Mouse (Mus musculus) central nervous system, embryonic 14 days (tissue): ENCODE results near the gene Rap2c. TPM values are rescaled to one million over a fixed set of nuclear protein-coding genes. Genes with fewer than 3 reads are reported as not detected.

Experiments
- polyA plus RNA-seq: library from polyadenylated mRNA; depleted of rRNA; stranded (reverse); fragments of >200 nt; gene quantifications from 2 replicates; pipeline ENCODE4 v1.2.3, GENCODE M21; 2012; rRNA removed

Rap2c gene
- polyA plus RNA-seq: 24.8 and 26.0 TPM in 2 replicates

DNA sequence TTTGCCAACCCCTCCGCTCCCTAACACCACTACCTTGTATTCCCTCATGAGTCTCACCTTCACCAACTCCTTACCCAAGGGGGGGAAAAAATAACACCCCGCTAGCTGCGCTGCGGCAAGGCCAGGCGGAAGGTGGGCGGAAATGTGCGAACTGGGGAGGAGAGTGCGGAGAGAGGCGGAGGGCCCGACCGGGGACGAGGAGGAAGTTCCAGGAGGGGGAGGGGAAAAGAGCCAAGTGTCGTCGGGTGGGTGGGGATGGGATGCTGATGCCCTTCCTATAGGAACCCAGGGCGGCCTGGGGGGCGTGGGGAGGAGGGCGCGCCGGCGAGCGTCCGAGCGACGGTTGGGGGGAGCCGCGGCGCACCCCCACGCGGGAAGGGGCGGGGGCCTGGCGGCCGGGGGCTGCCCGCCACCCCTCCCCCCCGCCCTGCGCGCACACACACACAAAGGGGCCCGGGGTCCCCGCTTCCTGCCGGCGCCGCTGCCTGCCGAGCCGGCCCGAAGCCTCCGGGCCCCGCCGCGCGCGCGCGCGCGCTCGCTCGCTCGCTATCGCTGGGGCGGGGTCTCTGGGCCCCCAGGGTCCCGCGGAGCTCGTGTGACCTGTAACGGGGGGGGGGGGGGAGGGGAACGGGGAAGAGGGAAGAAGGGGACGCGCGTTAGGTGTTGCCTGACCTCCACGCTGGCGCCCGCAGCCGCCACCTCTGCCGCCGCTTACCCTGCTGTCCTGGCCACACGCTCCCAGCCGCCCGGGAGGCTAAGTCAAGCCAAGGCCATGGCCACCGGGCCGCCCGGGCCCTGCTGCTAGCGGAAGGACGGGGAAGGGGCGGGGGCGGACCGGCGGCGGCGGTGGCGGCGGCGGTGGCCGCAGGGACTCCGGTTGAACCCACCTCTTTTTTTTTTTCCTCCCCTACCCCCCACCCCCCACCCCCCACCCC lies at the start of gene Rap2c:
Rap2c (minus strand) TSS at position 168 of the 935 bp plus-strand sequence.

Other genes with a start within 250 kb of the Rap2c start
- 1.8 and 9.9 TPM in 2 replicates for gene Stk26, start 177.0 kb downstream of the Rap2c start, polyA plus RNA-seq
- 0.24 and 0.34 TPM in 2 replicates for gene Frmd7, start 75.3 kb downstream of the Rap2c start, polyA plus RNA-seq
- gene Mbnl3, start 188.5 kb upstream of the Rap2c start, polyA plus RNA-seq: 1.6 and 2.5 TPM in 2 replicates